Mouse (Mus musculus) MEL (cell line): Measurements from ENCODE around the gene Ctsj. TPM values are rescaled to one million over a fixed set of nuclear protein-coding genes. Genes with fewer than 3 reads are reported as not detected.
"Not testable (repeated sequence)": the region's sequence is repeated elsewhere in the genome, so short reads cannot be mapped to it uniquely, and the experiment has no call there.

ENCODE experiments used
- DNase-seq: peaks from one replicate; pipeline ENCODE4 v3.0.0; 2011; ENCODE audit warnings: low read depth, low spot score
- H3K27ac ChIP-seq: 2 replicates; pipeline ENCODE4 v1.5.1; 2012; ENCODE audit warnings: low read depth, mild to moderate bottlenecking, control low read depth, low read length, moderate library complexity; ENCODE audit not compliant: control insufficient read depth
- H3K27me3 ChIP-seq, 2 experiments: fragments of 150-350 bp in 1 of 2; sonication (generic) in 1 of 2; 2 replicates each; pipeline ENCODE4 v1.6.1; 2012; ENCODE audit warnings: low read length in 2 of 2, mild to moderate bottlenecking in 2 of 2, improper control_type of control experiment in 1 of 2, moderate library complexity in 1 of 2; ENCODE audit not compliant: insufficient read depth in 2 of 2, control insufficient read depth in 1 of 2
- H3K36me3 ChIP-seq, 2 experiments: 2 replicates each; pipeline ENCODE4 v1.6.1; 2012 to 2014; ENCODE audit warnings: low read length in 2 of 2, improper control_type of control experiment in 1 of 2, inconsistent platforms in 1 of 2, mild to moderate bottlenecking in 1 of 2; ENCODE audit not compliant: insufficient read depth in 2 of 2, control insufficient read depth in 1 of 2
- H3K4me1 ChIP-seq, 2 experiments: fragments of 150-350 bp in 1 of 2; sonication (generic) in 1 of 2; 2 replicates each; pipeline ENCODE4 v1.6.1; 2012; ENCODE audit warnings: low read length in 2 of 2, improper control_type of control experiment in 1 of 2, mild to moderate bottlenecking in 1 of 2; ENCODE audit not compliant: insufficient read depth in 2 of 2, control insufficient read depth in 1 of 2
- H3K4me3 ChIP-seq, 2 experiments: fragments of 150-350 bp in 1 of 2; sonication (generic) in 1 of 2; 2 replicates each; pipeline ENCODE4 v1.5.1; 2012; ENCODE audit warnings: low read depth in 2 of 2, low read length in 2 of 2, mild to moderate bottlenecking in 2 of 2, moderate library complexity in 2 of 2, control low read depth in 1 of 2, improper control_type of control experiment in 1 of 2; ENCODE audit not compliant: control insufficient read depth in 1 of 2, insufficient read depth in 1 of 2
- H3K79me2 ChIP-seq: 2 replicates; pipeline ENCODE4 v1.6.1; 2012; ENCODE audit warnings: mild to moderate bottlenecking, low read length, moderate library complexity; ENCODE audit not compliant: control insufficient read depth, poor library complexity, insufficient read depth
- H3K9ac ChIP-seq: 2 replicates; pipeline ENCODE4 v1.6.1; 2012; ENCODE audit warnings: low read depth, mild to moderate bottlenecking, control low read depth, low read length, moderate library complexity; ENCODE audit not compliant: control insufficient read depth, poor library complexity, severe bottlenecking
- H3K9me3 ChIP-seq: fragments of 150-350 bp; sonication (generic); replicated peaks from 2 replicates; pipeline ENCODE4 v1.6.1; 2012; ENCODE audit warnings: mild to moderate bottlenecking, low read length, improper control_type of control experiment, moderate library complexity; ENCODE audit not compliant: insufficient read depth
- CHD1 ChIP-seq: IDR thresholded peaks from 2 replicates; pipeline ENCODE4 v1.6.1; 2012; ENCODE audit warnings: low read depth, mild to moderate bottlenecking, inconsistent platforms, low read length, improper control_type of control experiment
- CHD2 ChIP-seq: IDR thresholded peaks from 2 replicates; pipeline ENCODE4 v1.6.1; 2011; ENCODE audit warnings: low read length, improper control_type of control experiment
- CTCF ChIP-seq, 3 experiments: IDR thresholded peaks in 2 of 3; conservative IDR thresholded peaks in 1 of 3; 2 replicates each; pipeline ENCODE4 v1.5.1; 2011 to 2012; ENCODE audit warnings: low read length in 3 of 3, low read depth in 2 of 3, mild to moderate bottlenecking in 2 of 3, improper control_type of control experiment in 1 of 3, inconsistent platforms in 1 of 3, mixed read lengths in 1 of 3, moderate library complexity in 1 of 3; ENCODE audit not compliant: control insufficient read depth in 1 of 3, insufficient read depth in 1 of 3, poor library complexity in 1 of 3, severe bottlenecking in 1 of 3
- E2F4 ChIP-seq: IDR thresholded peaks from 2 replicates; pipeline ENCODE4 v1.6.1; 2011; ENCODE audit warnings: low read depth, low read length, improper control_type of control experiment, borderline replicate concordance
- ETS1 ChIP-seq: IDR thresholded peaks from 2 replicates; pipeline ENCODE4 v1.6.1; 2012; ENCODE audit warnings: low read depth, mild to moderate bottlenecking, inconsistent platforms, low read length, improper control_type of control experiment, moderate library complexity
- GATA1 ChIP-seq: IDR thresholded peaks from 2 replicates; pipeline ENCODE4 v1.6.1; 2011; ENCODE audit warnings: low read depth, low read length, improper control_type of control experiment
- KAT2A ChIP-seq: conservative IDR thresholded peaks from 2 replicates; pipeline ENCODE4 v1.6.1; 2012; ENCODE audit warnings: low read depth, low read length, improper control_type of control experiment, inconsistent platforms
- MYC ChIP-seq: IDR thresholded peaks from 2 replicates; pipeline ENCODE4 v1.6.1; 2011; ENCODE audit warnings: low read depth, mild to moderate bottlenecking, low read length, improper control_type of control experiment, moderate library complexity
- POLR2AphosphoS2 ChIP-seq: IDR thresholded peaks from 2 replicates; pipeline ENCODE4 v1.6.1; 2011; ENCODE audit warnings: low read length, improper control_type of control experiment
- RAD21 ChIP-seq: IDR thresholded peaks from 2 replicates; pipeline ENCODE4 v1.6.1; 2011; ENCODE audit warnings: mild to moderate bottlenecking, low read depth, low read length, improper control_type of control experiment
- SIN3A ChIP-seq: IDR thresholded peaks from 2 replicates; pipeline ENCODE4 v1.6.1; 2012; ENCODE audit warnings: low read length, improper control_type of control experiment, inconsistent platforms
- TBP ChIP-seq: IDR thresholded peaks from 2 replicates; pipeline ENCODE4 v1.8.0; 2011; ENCODE audit warnings: low read depth, low read length, improper control_type of control experiment
- ZC3H11A ChIP-seq: IDR thresholded peaks from 2 replicates; pipeline ENCODE4 v1.6.1; 2012; ENCODE audit warnings: low read depth, mild to moderate bottlenecking, inconsistent platforms, low read length, improper control_type of control experiment
- ZKSCAN1 ChIP-seq: IDR thresholded peaks from 2 replicates; pipeline ENCODE4 v1.6.1; 2012; ENCODE audit warnings: low read depth, mild to moderate bottlenecking, inconsistent platforms, low read length, improper control_type of control experiment, moderate library complexity
- ZNF384 ChIP-seq: IDR thresholded peaks from 2 replicates; pipeline ENCODE4 v1.6.1; 2012; ENCODE audit warnings: low read depth, mild to moderate bottlenecking, inconsistent platforms, low read length, improper control_type of control experiment
- polyA plus RNA-seq, 2 experiments: library from polyadenylated mRNA; stranded (reverse) in 1 of 2; unstranded in 1 of 2; fragments of >175 nt in 1 of 2; fragments of >200 nt in 1 of 2; gene quantifications; 2 replicates each; pipeline versions ENCODE4 v1.2.1 to v1.2.4; 2012; ENCODE audit warnings: low replicate concordance in 2 of 2, low read depth in 1 of 2; ENCODE audit not compliant: insufficient read length in 2 of 2, insufficient read depth in 1 of 2, missing spikeins in 1 of 2
- total RNA-seq: library from RNA; depleted of rRNA; stranded (reverse); fragments of 300-350 nt; gene quantifications from 2 replicates; pipeline ENCODE4 v1.2.3, GENCODE M21; 2012; rRNA removed

The Ctsj gene
- total and polyA plus RNA-seq, 3 experiments: 0.18 to 0.46 TPM; not detected in 1

- not testable (repeated sequence) for H3K27ac ChIP-seq, H3K4me3 ChIP-seq, H3K4me1 ChIP-seq, H3K9me3 ChIP-seq, H3K27me3 ChIP-seq, DNase-seq, H3K79me2 ChIP-seq, H3K9ac ChIP-seq, H3K36me3 ChIP-seq
- peak in 2 of 3 experiments; percentile 15 to 32; a peak in 3 of 6 replicates for TF ChIP-seq CTCF (IDR thresholded peaks at IDR 0.05 in 2 of 3, conservative IDR thresholded peaks at IDR 0.05 in 1 of 3; ENCODE audit: control insufficient read depth in 1 of 3, insufficient read depth in 1 of 3, low read depth in 2 of 3, low read length in 3 of 3, poor library complexity in 1 of 3, severe bottlenecking in 1 of 3)
Observed at GRCm38 (mm10) chr13:60972319-60972718, 33.4 kb downstream of the Ctsj start.

GRCm38 (mm10) chr13:60963985-60964384 lies 41.8 kb downstream of the Ctsj start:
- H3K4me3 ChIP-seq, H3K4me1 ChIP-seq, H3K9ac ChIP-seq, H3K9me3 ChIP-seq, H3K27me3 ChIP-seq, DNase-seq, H3K27ac ChIP-seq, H3K36me3 ChIP-seq, H3K79me2 ChIP-seq: not testable (repeated sequence)
- peak in 1 of 3 experiments; percentile 1; a peak in 1 of 6 replicates for TF ChIP-seq CTCF (IDR thresholded peaks at IDR 0.05 in 2 of 3, conservative IDR thresholded peaks at IDR 0.05 in 1 of 3; ENCODE audit: control insufficient read depth in 1 of 3, insufficient read depth in 1 of 3, low read depth in 2 of 3, low read length in 3 of 3, poor library complexity in 1 of 3, severe bottlenecking in 1 of 3)

DNA sequence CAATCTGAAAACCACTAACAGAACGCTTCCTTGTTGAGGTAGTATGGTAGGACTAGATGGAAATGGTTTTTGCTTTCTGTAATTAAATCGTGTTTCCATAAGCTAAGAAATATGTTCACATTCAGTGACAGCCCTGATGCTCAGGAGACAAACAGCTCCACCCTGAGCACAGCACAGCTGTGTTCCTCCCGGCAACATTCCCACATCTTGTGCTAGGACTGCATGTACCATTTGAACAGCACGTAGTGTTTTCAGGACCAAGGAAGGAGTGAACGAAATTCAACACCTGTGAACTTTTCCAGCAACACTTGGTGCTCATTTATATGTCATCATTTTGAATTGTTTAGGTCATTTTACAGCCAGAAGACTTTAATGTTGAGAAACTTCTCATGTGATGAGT lies 44.1 kb downstream of the Ctsj start:
- H3K36me3 ChIP-seq: no peaks in the 10 kb centered on the region
- no peaks in the 10 kb centered on the region for H3K9me3 ChIP-seq
- H3K27me3 ChIP-seq: no peaks in the 10 kb centered on the region
- H3K4me3 ChIP-seq: no peak overlapping the region
- TF ChIP-seq KAT2A (no peak), CHD1 (no peak), MYC (no peak), ZKSCAN1 (no peak), CTCF (IDR thresholded peaks at IDR 0.05 in 2 of 3, conservative IDR thresholded peaks at IDR 0.05 in 1 of 3; ENCODE audit: control insufficient read depth in 1 of 3, insufficient read depth in 1 of 3, low read depth in 2 of 3, low read length in 3 of 3, poor library complexity in 1 of 3, severe bottlenecking in 1 of 3) (no peak), TBP (no peak), GATA1 (no peak), CHD2 (no peak), ETS1 (no peak), E2F4 (no peak), RAD21 (no peak), ZC3H11A (no peak), ZNF384 (no peak), POLR2AphosphoS2 (no peak), SIN3A (no peak)
- DNase-seq: no peak
- H3K27ac ChIP-seq: no peak overlapping the region
- H3K4me1 ChIP-seq: no peaks in the 10 kb centered on the region
- no peak overlapping the region for H3K9ac ChIP-seq
- H3K79me2 ChIP-seq: no peaks in the 10 kb centered on the region

Other genes with a start within 250 kb of the Ctsj start
- gene BC051665, start 219.6 kb downstream of the Ctsj start, total RNA-seq: not detected in 2 replicates
- gene BC051665, start 219.6 kb downstream of the Ctsj start, polyA plus RNA-seq: not detected
- gene Ctsll3, start 203.1 kb downstream of the Ctsj start, total RNA-seq: not detected in 2 replicates
- gene Ctsll3, start 203.1 kb downstream of the Ctsj start, polyA plus RNA-seq: not detected
- gene 4930486L24Rik, start 141.5 kb downstream of the Ctsj start, total RNA-seq: not detected in 2 replicates
- not detected for gene 4930486L24Rik, start 141.5 kb downstream of the Ctsj start, polyA plus RNA-seq
- gene Gm49392, start 109.1 kb downstream of the Ctsj start, total RNA-seq: not detected in 2 replicates
- gene Gm49392, start 109.1 kb downstream of the Ctsj start, polyA plus RNA-seq: not detected
- gene Ctla2b, start 108.5 kb downstream of the Ctsj start, total RNA-seq: not detected in 2 replicates
- gene Ctla2b, start 108.5 kb downstream of the Ctsj start, polyA plus RNA-seq: not detected
- gene Tpbpb, start 101.1 kb downstream of the Ctsj start, total RNA-seq: not detected in 2 replicates
- not detected for gene Tpbpb, start 101.1 kb downstream of the Ctsj start, polyA plus RNA-seq
- gene Gm49393, start 70.4 kb downstream of the Ctsj start, total RNA-seq: not detected in 2 replicates
- not detected for gene Gm49393, start 70.4 kb downstream of the Ctsj start, polyA plus RNA-seq
- gene Gm49391, start 69.4 kb downstream of the Ctsj start, total RNA-seq: not detected in 2 replicates
- not detected for gene Gm49391, start 69.4 kb downstream of the Ctsj start, polyA plus RNA-seq
- 0.49 and 0.81 TPM in 2 replicates for gene Ctla2a, start 69.3 kb downstream of the Ctsj start, total RNA-seq
- 1 to 10 TPM in 1 of 2 experiments, not detected in 1; 1.7 TPM for gene Ctla2a, start 69.3 kb downstream of the Ctsj start, polyA plus RNA-seq
- gene Tpbpa, start 64.0 kb downstream of the Ctsj start, total RNA-seq: not detected in 2 replicates
- not detected for gene Tpbpa, start 64.0 kb downstream of the Ctsj start, polyA plus RNA-seq
- not detected in 2 replicates for gene Ctsq, start 34.7 kb upstream of the Ctsj start, total RNA-seq
- gene Ctsq, start 34.7 kb upstream of the Ctsj start, polyA plus RNA-seq: not detected
- gene Ctsr, start 158.3 kb upstream of the Ctsj start, total RNA-seq: not detected in 2 replicates
- gene Ctsr, start 158.3 kb upstream of the Ctsj start, polyA plus RNA-seq: not detected
- not detected in 2 replicates for gene Cts6, start 197.5 kb upstream of the Ctsj start, total RNA-seq
- gene Cts6, start 197.5 kb upstream of the Ctsj start, polyA plus RNA-seq: not detected
- not detected in 2 replicates for gene Cts8, start 249.4 kb upstream of the Ctsj start, total RNA-seq
- gene Cts8, start 249.4 kb upstream of the Ctsj start, polyA plus RNA-seq: not detected